Comparison of ENCODE assay signal across 21 mouse cellular contexts in genomic region chr5:143501140-143501539, GRCm38 (mm10). TPM values are rescaled to one million over a fixed set of nuclear protein-coding genes. Genes with fewer than 3 reads are reported as not detected.
DNase-seq lines count a peak whose midpoint lies in the region; ATAC-seq and TF ChIP-seq lines count a peak whose summit lies in the region.
"Had no signal": no experiment of that assay in that cellular context is flagged by ENCODE, and none has a peak within 500 bp of the region (broad histone marks: within the 10 kb centered on the region; RNA-seq: fewer than 3 reads in every experiment).

No protein-coding gene starts in this region.

- no peaks in the 10 kb centered on the region for H3K4me1 ChIP-seq in hindbrain, embryonic 16.5 days (ENCODE audit: control insufficient read depth, insufficient read depth, low read depth, low read length)
- H3K4me1 ChIP-seq in hindbrain, embryonic 13.5 days (replicated peaks) = no peaks in the 10 kb centered on the region
- H3K4me1 ChIP-seq in limb, embryonic 13.5 days = no peaks in the 10 kb centered on the region
- H3K4me1 ChIP-seq in limb, embryonic 10.5 days = no peaks in the 10 kb centered on the region
- H3K4me1 ChIP-seq in midbrain, postnatal 0 days (ENCODE audit: insufficient read depth, low read length) = no peaks in the 10 kb centered on the region
- H3K4me1 ChIP-seq in midbrain, embryonic 15.5 days = no peaks in the 10 kb centered on the region
- H3K4me1 ChIP-seq: embryonic facial prominence, embryonic 15.5 days; forebrain, embryonic 10.5 days; heart, embryonic 13.5 days; hindbrain, embryonic 12.5 days had no signal

- H3K4me2 ChIP-seq in hindbrain, embryonic 16.5 days (ENCODE audit: low read length) = no peak overlapping the region
- H3K4me2 ChIP-seq in hindbrain, embryonic 13.5 days = no peak overlapping the region
- no peak overlapping the region for H3K4me2 ChIP-seq in limb, embryonic 13.5 days (replicated peaks)
- no peak overlapping the region for H3K4me2 ChIP-seq in midbrain, postnatal 0 days (ENCODE audit: low read depth, low read length, poor library complexity, severe bottlenecking)
- H3K4me2 ChIP-seq in midbrain, embryonic 15.5 days = no peak overlapping the region
- no peak overlapping the region for H3K4me2 ChIP-seq in myocyte (ENCODE audit: low read depth)
- H3K4me2 ChIP-seq: embryonic facial prominence, embryonic 15.5 days; heart, embryonic 13.5 days; hindbrain, embryonic 12.5 days had no signal

- peak; percentile 55 for ATAC-seq in hindbrain, embryonic 16.5 days
- no peak for ATAC-seq in hindbrain, embryonic 13.5 days (ENCODE audit: low FRiP score)
- ATAC-seq in limb, embryonic 13.5 days (ENCODE audit: low FRiP score, low read depth) = 0 out of 2 replicates have a peak, but pooled peaks have one; percentile 31
- ATAC-seq in midbrain, postnatal 0 days (ENCODE audit: low FRiP score) = peak; percentile 15; the same call in 1 of the 2 replicates
- no peak for ATAC-seq in midbrain, embryonic 15.5 days (replicated peaks)
- ATAC-seq: forebrain, embryonic 14.5 days had no signal

- H3K4me3 ChIP-seq in hindbrain, embryonic 16.5 days (ENCODE audit: low read length) = no peak overlapping the region
- H3K4me3 ChIP-seq in hindbrain, embryonic 13.5 days = no peak overlapping the region
- no peak overlapping the region for H3K4me3 ChIP-seq in limb, embryonic 13.5 days
- H3K4me3 ChIP-seq in limb, embryonic 10.5 days = no peak overlapping the region
- no peak overlapping the region for H3K4me3 ChIP-seq in midbrain, postnatal 0 days (ENCODE audit: low read depth, low read length)
- H3K4me3 ChIP-seq in midbrain, embryonic 15.5 days = no peak overlapping the region
- no peak overlapping the region for H3K4me3 ChIP-seq in myocyte
- H3K4me3 ChIP-seq: embryonic facial prominence, embryonic 15.5 days; erythroblast, embryonic 14.5 days; forebrain, embryonic 10.5 days; gastrocnemius, adult 2 months; heart, embryonic 13.5 days; hindbrain, embryonic 12.5 days had no signal

- H3K9ac ChIP-seq in hindbrain, embryonic 16.5 days (ENCODE audit: low read depth, low read length) = no peak overlapping the region
- H3K9ac ChIP-seq in hindbrain, embryonic 13.5 days = no peak overlapping the region
- H3K9ac ChIP-seq in limb, embryonic 13.5 days = no peak overlapping the region
- no peak overlapping the region for H3K9ac ChIP-seq in midbrain, postnatal 0 days (replicated peaks; ENCODE audit: low read length, poor library complexity, severe bottlenecking)
- H3K9ac ChIP-seq in midbrain, embryonic 15.5 days = no peak overlapping the region
- H3K9ac ChIP-seq: embryonic facial prominence, embryonic 15.5 days; heart, embryonic 13.5 days; hindbrain, embryonic 12.5 days had no signal

- H3K79me2 ChIP-seq in myocyte (ENCODE audit: control insufficient read depth, insufficient read depth) = no peaks in the 10 kb centered on the region

- WGBS in hindbrain, embryonic 16.5 days = 87% methylated on average over 8 of the region's 8 CpGs
- 90% methylated on average over 8 of the region's 8 CpGs for WGBS in hindbrain, embryonic 13.5 days
- WGBS in limb, embryonic 13.5 days = 86% methylated on average over 8 of the region's 8 CpGs
- 89% methylated on average over 8 of the region's 8 CpGs for WGBS in limb, embryonic 10.5 days
- WGBS in midbrain, postnatal 0 days = 91% methylated on average over 8 of the region's 8 CpGs
- 92% methylated on average over 8 of the region's 8 CpGs for WGBS in midbrain, embryonic 15.5 days

- no peaks in the 10 kb centered on the region for H3K9me3 ChIP-seq in hindbrain, embryonic 16.5 days (ENCODE audit: control insufficient read depth, low read length)
- no peaks in the 10 kb centered on the region for H3K9me3 ChIP-seq in hindbrain, embryonic 13.5 days
- no peaks in the 10 kb centered on the region for H3K9me3 ChIP-seq in limb, embryonic 13.5 days
- H3K9me3 ChIP-seq in limb, embryonic 10.5 days (replicated peaks) = no peaks in the 10 kb centered on the region
- H3K9me3 ChIP-seq in midbrain, postnatal 0 days (ENCODE audit: low read length) = no peaks in the 10 kb centered on the region
- no peaks in the 10 kb centered on the region for H3K9me3 ChIP-seq in midbrain, embryonic 15.5 days
- H3K9me3 ChIP-seq: embryonic facial prominence, embryonic 15.5 days; forebrain, embryonic 10.5 days; heart, embryonic 13.5 days; hindbrain, embryonic 12.5 days had no signal

- H3ac ChIP-seq in myocyte (ENCODE audit: control insufficient read depth, insufficient read length) = no peak overlapping the region

- H3K27me3 ChIP-seq in hindbrain, embryonic 16.5 days (replicated peaks; ENCODE audit: control insufficient read depth, insufficient read depth, low read length) = no peaks in the 10 kb centered on the region
- no peaks in the 10 kb centered on the region for H3K27me3 ChIP-seq in hindbrain, embryonic 13.5 days
- H3K27me3 ChIP-seq in limb, embryonic 13.5 days = no peaks in the 10 kb centered on the region
- H3K27me3 ChIP-seq in limb, embryonic 10.5 days (ENCODE audit: low read depth, poor library complexity, severe bottlenecking) = no peaks in the 10 kb centered on the region
- no peaks in the 10 kb centered on the region for H3K27me3 ChIP-seq in midbrain, postnatal 0 days (ENCODE audit: insufficient read depth, low read length)
- H3K27me3 ChIP-seq in midbrain, embryonic 15.5 days (replicated peaks) = no peaks in the 10 kb centered on the region
- no peaks in the 10 kb centered on the region for H3K27me3 ChIP-seq in myocyte (ENCODE audit: control insufficient read depth, insufficient read depth, insufficient read length)
- H3K27me3 ChIP-seq: CH12.LX; embryonic facial prominence, embryonic 15.5 days; heart, embryonic 13.5 days; hindbrain, embryonic 12.5 days had no signal

- DNase-seq in limb, embryonic 10.5 days (ENCODE audit: low spot score) = no peak
- peak; percentile 31 for DNase-seq in midbrain, postnatal 0 days (ENCODE audit: low spot score)
- DNase-seq: adrenal gland, adult 2 months; adrenal gland, postnatal 25 days; cerebellum, adult 18-20 months; cerebellum, postnatal 36 days; gastrocnemius, adult 2 months; gastrocnemius, postnatal 25 days; heart, postnatal 36 days had no signal

- peaks cover 10% of the 10 kb centered on the region for H3K36me3 ChIP-seq in hindbrain, embryonic 16.5 days (ENCODE audit: control insufficient read depth, insufficient read depth, low read length)
- peaks cover 78% of the 10 kb centered on the region for H3K36me3 ChIP-seq in hindbrain, embryonic 13.5 days
- H3K36me3 ChIP-seq in limb, embryonic 13.5 days = peaks cover 69% of the 10 kb centered on the region
- H3K36me3 ChIP-seq in limb, embryonic 10.5 days = peaks cover 75% of the 10 kb centered on the region
- peaks cover 32% of the 10 kb centered on the region for H3K36me3 ChIP-seq in midbrain, postnatal 0 days (ENCODE audit: insufficient read depth, low read length)
- peaks cover 13% of the 10 kb centered on the region for H3K36me3 ChIP-seq in midbrain, embryonic 15.5 days (replicated peaks)
- H3K36me3 ChIP-seq in myocyte (ENCODE audit: control insufficient read depth, insufficient read depth) = peaks cover 3% of the 10 kb centered on the region

- peak overlapping the region; percentile 18; the same call in 1 of the 2 replicates for H3K27ac ChIP-seq in hindbrain, embryonic 16.5 days (ENCODE audit: low read depth, low read length)
- H3K27ac ChIP-seq in hindbrain, embryonic 13.5 days = no peak overlapping the region
- H3K27ac ChIP-seq in limb, embryonic 13.5 days = no peak overlapping the region
- H3K27ac ChIP-seq in limb, embryonic 10.5 days = no peak overlapping the region
- H3K27ac ChIP-seq in midbrain, postnatal 0 days (ENCODE audit: low read depth, low read length) = no peak overlapping the region
- no peak overlapping the region for H3K27ac ChIP-seq in midbrain, embryonic 15.5 days
- H3K27ac ChIP-seq: embryonic facial prominence, embryonic 15.5 days; forebrain, embryonic 10.5 days; gastrocnemius, adult 2 months; heart, embryonic 13.5 days; hindbrain, embryonic 12.5 days had no signal

- TF ChIP-seq CTCF in midbrain, postnatal 0 days (IDR thresholded peaks at IDR 0.05) = no peak

- TF ChIP-seq POLR2A in myocyte (IDR thresholded peaks at IDR 0.05; ENCODE audit: insufficient read length, low read depth) = no peak

TF ChIP-seq in myocyte, 11 proteins besides CTCF, POLR2A, EP300 and RAD21:
- no peak for TF ChIP-seq MYOG (IDR thresholded peaks at IDR 0.05; ENCODE audit: control insufficient read depth in 1 of 3, insufficient read depth in 1 of 3, insufficient read length in 2 of 3, low read depth in 2 of 3)
- TF ChIP-seq TCF12 (IDR thresholded peaks at IDR 0.05; ENCODE audit: insufficient read depth, poor library complexity, severe bottlenecking) = no peak
- no peak for TF ChIP-seq SRF (IDR thresholded peaks at IDR 0.05; ENCODE audit: control insufficient read depth, insufficient read length, low read depth)
- TF ChIP-seq REST (IDR thresholded peaks at IDR 0.05; ENCODE audit: insufficient read depth, insufficient read length) = no peak
- no peak for TF ChIP-seq E2F4 (IDR thresholded peaks at IDR 0.05; ENCODE audit: insufficient read depth)
- no peak for TF ChIP-seq USF1 (IDR thresholded peaks at IDR 0.05; ENCODE audit: low read depth)
- peak; percentile 66 for TF ChIP-seq POLR2AphosphoS2 (IDR thresholded peaks at IDR 0.05; ENCODE audit: insufficient read length, low read depth)

RNA-seq across cellular contexts. Expression of gene Rac1, which starts 26.7 kb away (rescaled TPM):
- 285 and 452 TPM in 2 replicates for polyA plus RNA-seq in hindbrain, embryonic 16.5 days (2015; fragmentation: Nextera tagmentation; extraction: Ambion mirVana)
- polyA plus RNA-seq in hindbrain, embryonic 13.5 days (2015; fragmentation: Nextera tagmentation; extraction: Ambion mirVana) = 390 and 391 TPM in 2 replicates
- 433 and 450 TPM in 2 replicates for polyA plus RNA-seq in limb, embryonic 13.5 days (2015; fragmentation: Nextera tagmentation; extraction: Ambion mirVana)
- polyA plus RNA-seq in limb, embryonic 10.5 days (2016; fragmentation: Nextera tagmentation; extraction: Ambion mirVana) = 451 and 473 TPM in 2 replicates
- total RNA-seq in midbrain, postnatal 0 days (2014; rRNA removed) = 194 and 199 TPM in 2 replicates
- 441 and 451 TPM in 2 replicates for polyA plus RNA-seq in midbrain, postnatal 0 days (2015; fragmentation: Nextera tagmentation; extraction: Ambion mirVana)
- polyA plus RNA-seq in midbrain, embryonic 15.5 days (2015; fragmentation: Nextera tagmentation; extraction: Ambion mirVana) = 389 and 397 TPM in 2 replicates
- polyA plus RNA-seq in myocyte (2012; fragmentation: generic; extraction: Trizol) = 245 TPM

RNA-seq across cellular contexts. Expression of gene Daglb, which starts 36.8 kb away (rescaled TPM):
- 21.8 and 23.0 TPM in 2 replicates for polyA plus RNA-seq in hindbrain, embryonic 16.5 days (2015; fragmentation: Nextera tagmentation; extraction: Ambion mirVana)
- polyA plus RNA-seq in hindbrain, embryonic 13.5 days (2015; fragmentation: Nextera tagmentation; extraction: Ambion mirVana) = 18.2 and 18.3 TPM in 2 replicates
- 9.6 TPM in 2 replicates for polyA plus RNA-seq in limb, embryonic 13.5 days (2015; fragmentation: Nextera tagmentation; extraction: Ambion mirVana)
- polyA plus RNA-seq in limb, embryonic 10.5 days (2016; fragmentation: Nextera tagmentation; extraction: Ambion mirVana) = 10.5 and 10.6 TPM in 2 replicates
- 24.6 and 25.6 TPM in 2 replicates for total RNA-seq in midbrain, postnatal 0 days (2014; rRNA removed)
- 21.3 and 22.8 TPM in 2 replicates for polyA plus RNA-seq in midbrain, postnatal 0 days (2015; fragmentation: Nextera tagmentation; extraction: Ambion mirVana)
- polyA plus RNA-seq in midbrain, embryonic 15.5 days (2015; fragmentation: Nextera tagmentation; extraction: Ambion mirVana) = 22.6 and 23.3 TPM in 2 replicates
- polyA plus RNA-seq in myocyte (2012; fragmentation: generic; extraction: Trizol) = 3.9 TPM

Comparison
In these comparisons a context has a peak if more than half of its experiments do, and no peak if none do; other contexts are left out.
1. ATAC-seq: peak in hindbrain, embryonic 16.5 days (single experiment), limb, embryonic 13.5 days (single experiment) and midbrain, postnatal 0 days (single experiment); none in hindbrain, embryonic 13.5 days (single experiment) and midbrain, embryonic 15.5 days (single experiment).